Mouse (Mus musculus) layer of hippocampus, adult 2 months (tissue): Measurements from ENCODE around the gene Vmn2r14. TPM values are rescaled to one million over a fixed set of nuclear protein-coding genes. Genes with fewer than 3 reads are reported as not detected.
"Not testable (repeated sequence)": the region's sequence is repeated elsewhere in the genome, so short reads cannot be mapped to it uniquely, and the experiment has no call there.

Source experiments
- DNase-seq, 2 experiments: peaks; one replicate each; pipeline ENCODE4 v3.0.0; 2022; ENCODE audit warnings: low spot score in 2 of 2
- H3K27ac ChIP-seq: fragments of 200-600 bp; 2 replicates; pipeline ENCODE4 v1.8.1; 2022
- H3K4me3 ChIP-seq: fragments of 200-600 bp; 2 replicates; pipeline ENCODE4 v1.8.1; 2022; ENCODE audit warnings: mild to moderate bottlenecking
- CTCF ChIP-seq: fragments of 200-600 bp; conservative IDR thresholded peaks from 2 replicates; pipeline ENCODE4 v1.8.1; 2022; ENCODE audit warnings: antibody characterized with exemption, mild to moderate bottlenecking, moderate library complexity
- long read RNA-seq, 2 experiments: library from polyadenylated mRNA; stranded (forward); transcript quantifications; one replicate each; pipeline ENCODE4 v2.0.0; 2021; ENCODE audit warnings: borderline mapping rate in 2 of 2
- total RNA-seq, 2 experiments: library from RNA; stranded (reverse); gene quantifications; 2 replicates each; pipeline ENCODE4 v1.2.3; 2021

Gene Vmn2r14
- total RNA-seq: not detected
- long read RNA-seq, experiment 1: 0 reads
- long read RNA-seq, experiment 2: 0 reads

DNA sequence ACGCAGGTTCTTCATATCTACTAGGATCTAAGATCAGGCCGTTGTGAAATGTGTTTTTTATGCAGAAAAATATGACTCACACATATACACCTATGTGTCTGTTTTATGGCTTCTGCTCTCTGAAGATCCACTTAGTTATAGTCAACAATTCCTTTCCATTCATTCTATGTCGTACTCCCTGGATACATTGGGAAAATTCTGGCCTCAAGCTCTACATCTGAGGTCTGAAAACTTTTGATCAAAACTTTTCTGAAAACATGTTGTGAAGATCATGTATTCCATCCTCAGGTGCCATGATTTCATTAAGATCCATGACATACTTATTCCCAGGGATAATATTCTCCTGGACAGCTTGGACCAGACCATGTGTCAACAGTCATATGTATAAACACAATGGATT lies at the start of gene Vmn2r14:
Gene Vmn2r14 (minus strand): TSS at position 101 of the 400 bp plus-strand sequence.
- Histone ChIP-seq H3K27ac (no peak within 1 kb of the TSS), H3K4me3 (no peak within 1 kb of the TSS)
- no peak for DNase-seq
- TF ChIP-seq CTCF: no peak

DNA sequence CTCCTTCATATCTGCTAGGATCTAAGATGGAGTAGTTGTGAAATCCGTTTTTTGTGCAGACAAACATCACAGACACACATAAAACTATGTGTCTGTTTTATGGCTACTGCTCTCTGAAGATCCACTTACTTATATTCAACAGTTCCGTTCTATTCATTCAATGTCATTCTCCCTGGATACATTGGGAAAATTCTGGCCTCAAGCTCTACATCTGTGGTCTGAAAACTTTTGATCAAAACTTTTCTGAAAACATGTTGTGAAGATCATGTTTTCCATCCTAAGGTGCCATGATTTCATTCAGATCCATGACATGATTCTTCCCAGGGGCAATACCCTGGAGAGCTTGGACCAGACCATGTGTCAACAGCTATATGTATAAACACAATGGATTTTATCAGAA lies 32.4 kb downstream of the Vmn2r14 start, which contains the start of gene Vmn2r13:
Gene Vmn2r13 (minus strand): TSS at position 101 of the 400 bp plus-strand sequence.
- not testable (repeated sequence) for DNase-seq, H3K27ac ChIP-seq, H3K4me3 ChIP-seq

- DNase-seq, H3K27ac ChIP-seq, H3K4me3 ChIP-seq: not testable (repeated sequence)
These were observed 57.7 kb downstream of the Vmn2r14 start for GRCm38 (mm10) chr5:109166851-109167250.

Other genes with a start within 250 kb of the Vmn2r14 start
- gene Vmn2r10, start 218.2 kb downstream of the Vmn2r14 start, total RNA-seq: not detected
- not detected for gene Vmn2r11, start 165.1 kb downstream of the Vmn2r14 start, total RNA-seq
- gene Vmn2r12, start 126.8 kb downstream of the Vmn2r14 start, total RNA-seq: not detected
- gene Vmn2r13, start 32.5 kb downstream of the Vmn2r14 start, total RNA-seq: not detected
- under 1 TPM in 1 of 2 experiments, not detected in 1; 0.10 TPM for gene Vmn2r15, start 72.9 kb upstream of the Vmn2r14 start, total RNA-seq
- not detected for gene Vmn2r16, start 105.5 kb upstream of the Vmn2r14 start, total RNA-seq
- gene Vmn2r17, start 195.0 kb upstream of the Vmn2r14 start, total RNA-seq: not detected